Mouse (Mus musculus): ENCODE data around the gene Rnf151. TPM values are rescaled to one million over a fixed set of nuclear protein-coding genes. Genes with fewer than 3 reads are reported as not detected.

Gene Rnf151
- polyA plus RNA-seq, 1 experiment from 2014 or later = 0.36 TPM

DNA sequence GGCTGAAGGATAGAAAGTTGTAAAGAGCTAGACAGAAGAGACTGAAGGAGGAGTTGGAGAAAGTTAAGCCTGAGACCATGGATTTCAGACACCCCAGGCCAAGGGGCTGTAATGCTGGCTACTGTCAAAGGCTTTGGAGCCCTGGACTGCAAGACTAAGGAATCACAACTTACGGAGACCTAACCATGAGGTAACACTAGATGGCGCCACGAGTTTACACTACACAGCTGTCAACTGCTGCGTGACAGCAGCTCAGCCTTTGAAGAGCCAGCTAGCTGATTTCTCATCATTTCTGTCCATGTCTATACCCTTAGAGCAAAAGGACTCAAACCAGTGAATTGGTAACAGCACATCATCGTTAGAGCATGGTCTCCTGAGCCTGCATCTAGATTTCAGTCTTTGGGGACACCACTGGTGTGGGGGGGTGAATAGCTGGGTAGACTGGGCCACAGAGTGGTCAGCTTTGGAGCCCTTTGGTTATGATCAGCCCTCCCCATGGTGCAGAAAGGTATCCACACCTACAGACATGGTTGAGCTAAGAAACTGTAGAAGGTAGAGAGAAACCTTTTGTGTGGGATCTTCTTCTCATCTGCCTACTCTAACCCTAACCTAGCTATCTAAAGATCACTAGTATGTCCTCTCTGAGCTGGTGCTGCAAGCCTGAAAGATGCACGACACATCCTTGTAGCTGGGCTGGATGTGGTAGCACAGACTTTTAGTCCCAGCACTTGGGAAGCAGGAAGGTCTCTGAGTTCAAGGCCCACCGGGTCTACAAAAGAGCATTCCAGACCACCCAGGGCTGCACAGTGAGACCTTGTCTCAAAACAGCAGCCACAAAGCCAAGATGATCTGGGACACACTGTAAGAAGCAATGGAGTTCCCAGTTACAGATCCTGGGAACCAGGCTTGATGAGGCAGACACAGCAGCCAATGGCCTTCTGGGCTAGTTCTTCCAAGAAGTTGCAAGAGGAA is 27.9 kb upstream of the Rnf151 start:
- 18% methylated on average over 7 of the region's 7 CpGs for WGBS
- Histone ChIP-seq H3K9ac (ENCODE audit: low read length) (no peak overlapping the region), H3K4me3 (ENCODE audit: low read depth, low read length) (no peak overlapping the region), H3K4me1 (replicated peaks; ENCODE audit: control insufficient read depth, insufficient read depth, low read length) (no peaks in the 10 kb centered on the region), H3K4me2 (ENCODE audit: low read depth, low read length, severe bottlenecking) (no peak overlapping the region), H3K27me3 (ENCODE audit: control insufficient read depth, insufficient read depth, low read length) (peaks cover 3% of the 10 kb centered on the region), H3K36me3 (ENCODE audit: control insufficient read depth, insufficient read depth, low read length) (no peaks in the 10 kb centered on the region), H3K27ac (ENCODE audit: low read depth, low read length) (no peak overlapping the region), H3K9me3 (ENCODE audit: control insufficient read depth, low read length) (no peaks in the 10 kb centered on the region)
- ATAC-seq (replicated peaks; ENCODE audit: low FRiP score) (peak; percentile 77), DNase-seq (ENCODE audit: low spot score) (peak; percentile 88)

DNA sequence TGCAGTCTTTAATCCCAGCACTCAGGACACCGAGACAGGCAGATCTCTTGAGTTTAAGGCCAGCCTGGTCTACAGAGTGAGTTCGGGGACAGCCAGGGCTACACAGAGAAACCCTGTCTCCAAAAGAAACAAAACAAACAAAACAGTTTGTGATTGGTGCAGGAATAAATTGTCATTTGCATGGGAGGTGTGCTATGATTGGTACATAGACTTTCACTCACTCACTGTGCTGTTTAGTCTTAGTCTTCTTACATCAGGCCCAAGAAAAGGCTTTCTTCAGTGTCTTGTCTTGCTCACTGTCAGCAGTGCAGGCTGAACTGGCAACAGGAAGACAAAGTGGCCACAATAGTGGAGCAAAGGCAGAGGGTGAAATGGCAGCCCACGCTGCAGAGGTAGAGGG is 26.5 kb upstream of the Rnf151 start:
- H3K9me3 ChIP-seq (ENCODE audit: control insufficient read depth, low read length) = no peaks in the 10 kb centered on the region
- no peak overlapping the region for H3K9ac ChIP-seq (ENCODE audit: low read length)
- no peak overlapping the region for H3K4me3 ChIP-seq (ENCODE audit: low read depth, low read length)
- no peaks in the 10 kb centered on the region for H3K4me1 ChIP-seq (replicated peaks; ENCODE audit: control insufficient read depth, insufficient read depth, low read length)
- 78% methylated on average over 3 of the region's 3 CpGs for WGBS
- no peak overlapping the region for H3K27ac ChIP-seq (ENCODE audit: low read depth, low read length)
- H3K4me2 ChIP-seq (ENCODE audit: low read depth, low read length, severe bottlenecking) = no peak overlapping the region
- no peaks in the 10 kb centered on the region for H3K36me3 ChIP-seq (ENCODE audit: control insufficient read depth, insufficient read depth, low read length)
- DNase-seq (ENCODE audit: low spot score) = no peak
- no peak for ATAC-seq (replicated peaks; ENCODE audit: low FRiP score)
- no peaks in the 10 kb centered on the region for H3K27me3 ChIP-seq (ENCODE audit: control insufficient read depth, insufficient read depth, low read length)

DNA sequence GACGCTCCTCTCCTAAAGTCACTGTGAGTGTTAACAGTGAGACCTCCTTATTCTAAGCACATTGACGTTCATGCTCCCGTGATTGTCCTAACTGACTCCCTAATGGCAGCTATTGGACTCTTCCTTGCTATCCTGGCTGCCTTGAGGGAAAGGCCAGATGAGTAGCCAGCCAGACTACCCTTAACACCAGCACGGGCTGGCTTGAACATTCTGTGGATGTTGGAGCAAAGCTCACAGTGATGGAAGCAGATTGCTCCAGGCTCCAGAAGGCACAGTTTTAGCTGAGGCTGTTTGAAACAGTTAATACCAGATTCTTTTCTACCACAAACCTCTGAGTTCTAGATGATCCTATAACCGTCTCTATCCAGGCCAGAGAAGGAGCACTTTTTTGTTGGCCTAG is 26.0 kb upstream of the Rnf151 start:
- Histone ChIP-seq H3K27me3 (ENCODE audit: control insufficient read depth, insufficient read depth, low read length) (no peaks in the 10 kb centered on the region), H3K4me3 (ENCODE audit: low read depth, low read length) (no peak overlapping the region), H3K4me1 (replicated peaks; ENCODE audit: control insufficient read depth, insufficient read depth, low read length) (no peaks in the 10 kb centered on the region), H3K4me2 (ENCODE audit: low read depth, low read length, severe bottlenecking) (no peak overlapping the region), H3K27ac (ENCODE audit: low read depth, low read length) (no peak overlapping the region), H3K9me3 (ENCODE audit: control insufficient read depth, low read length) (no peaks in the 10 kb centered on the region), H3K9ac (ENCODE audit: low read length) (no peak overlapping the region), H3K36me3 (ENCODE audit: control insufficient read depth, insufficient read depth, low read length) (no peaks in the 10 kb centered on the region)
- 77% methylated on average over 5 of the region's 5 CpGs for WGBS
- ATAC-seq (replicated peaks; ENCODE audit: low FRiP score) = no peak
- DNase-seq (ENCODE audit: low spot score) = no peak

DNA sequence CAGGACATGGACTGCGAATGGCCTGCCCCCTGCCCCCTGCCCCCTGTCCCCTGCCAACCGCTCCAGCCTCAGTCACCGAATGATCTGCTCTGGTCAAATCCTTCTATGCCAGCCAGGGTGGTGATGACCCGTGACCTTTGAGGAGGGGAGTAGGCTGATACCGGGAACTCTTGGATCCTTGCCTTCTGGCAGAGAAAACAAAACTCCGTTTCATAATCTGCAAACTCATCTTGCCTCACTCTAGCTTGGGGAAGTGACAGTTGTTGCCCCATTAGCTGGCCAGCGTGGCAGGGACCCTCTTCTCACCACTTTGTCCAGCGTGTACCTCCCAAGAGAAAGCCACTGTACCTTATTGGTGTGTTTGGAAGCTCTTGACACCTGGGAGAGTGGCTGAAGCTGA is 24.4 kb upstream of the Rnf151 start:
- H3K9me3 ChIP-seq (ENCODE audit: control insufficient read depth, low read length) = no peaks in the 10 kb centered on the region
- no peaks in the 10 kb centered on the region for H3K27me3 ChIP-seq (ENCODE audit: control insufficient read depth, insufficient read depth, low read length)
- no peak overlapping the region for H3K27ac ChIP-seq (ENCODE audit: low read depth, low read length)
- 86% methylated on average over 8 of the region's 8 CpGs for WGBS
- no peak overlapping the region for H3K9ac ChIP-seq (ENCODE audit: low read length)
- DNase-seq (ENCODE audit: low spot score) = no peak
- no peaks in the 10 kb centered on the region for H3K36me3 ChIP-seq (ENCODE audit: control insufficient read depth, insufficient read depth, low read length)
- peaks cover under 1% of the 10 kb centered on the region; the same call in 1 of the 2 replicates for H3K4me1 ChIP-seq (replicated peaks; ENCODE audit: control insufficient read depth, insufficient read depth, low read length)
- H3K4me2 ChIP-seq (ENCODE audit: low read depth, low read length, severe bottlenecking) = no peak overlapping the region
- no peak overlapping the region for H3K4me3 ChIP-seq (ENCODE audit: low read depth, low read length)
- ATAC-seq (replicated peaks; ENCODE audit: low FRiP score) = no peak

DNA sequence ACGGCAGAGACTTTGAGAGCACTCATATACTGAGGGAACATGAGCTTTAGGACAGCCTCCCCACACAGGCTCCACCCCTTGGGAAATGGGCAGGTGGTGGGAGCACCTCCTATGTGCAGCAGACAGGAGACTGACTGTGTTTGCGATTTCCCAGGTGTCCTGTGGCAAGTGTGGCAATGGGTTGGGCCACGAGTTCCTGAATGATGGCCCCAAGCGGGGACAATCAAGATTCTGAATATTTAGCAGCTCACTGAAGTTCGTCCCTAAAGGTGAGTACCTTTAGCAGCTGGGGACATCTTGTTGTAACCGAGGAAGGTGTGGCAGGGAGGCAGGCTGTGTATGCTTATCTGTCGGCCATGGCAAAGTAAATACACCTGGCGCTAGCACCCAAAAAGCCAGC is 22.1 kb upstream of the Rnf151 start:
- H3K27ac ChIP-seq (ENCODE audit: low read depth, low read length) = no peak overlapping the region
- peaks cover 9% of the 10 kb centered on the region; the same call in 1 of the 2 replicates for H3K4me1 ChIP-seq (replicated peaks; ENCODE audit: control insufficient read depth, insufficient read depth, low read length)
- H3K4me3 ChIP-seq (ENCODE audit: low read depth, low read length) = no peak overlapping the region
- H3K36me3 ChIP-seq (ENCODE audit: control insufficient read depth, insufficient read depth, low read length) = no peaks in the 10 kb centered on the region
- no peak overlapping the region for H3K4me2 ChIP-seq (ENCODE audit: low read depth, low read length, severe bottlenecking)
- WGBS = 85% methylated on average over 8 of the region's 8 CpGs
- H3K9me3 ChIP-seq (ENCODE audit: control insufficient read depth, low read length) = no peaks in the 10 kb centered on the region
- ATAC-seq (replicated peaks; ENCODE audit: low FRiP score) (no peak), DNase-seq (ENCODE audit: low spot score) (no peak)
- H3K9ac ChIP-seq (ENCODE audit: low read length) = no peak overlapping the region
- H3K27me3 ChIP-seq (ENCODE audit: control insufficient read depth, insufficient read depth, low read length) = no peaks in the 10 kb centered on the region

DNA sequence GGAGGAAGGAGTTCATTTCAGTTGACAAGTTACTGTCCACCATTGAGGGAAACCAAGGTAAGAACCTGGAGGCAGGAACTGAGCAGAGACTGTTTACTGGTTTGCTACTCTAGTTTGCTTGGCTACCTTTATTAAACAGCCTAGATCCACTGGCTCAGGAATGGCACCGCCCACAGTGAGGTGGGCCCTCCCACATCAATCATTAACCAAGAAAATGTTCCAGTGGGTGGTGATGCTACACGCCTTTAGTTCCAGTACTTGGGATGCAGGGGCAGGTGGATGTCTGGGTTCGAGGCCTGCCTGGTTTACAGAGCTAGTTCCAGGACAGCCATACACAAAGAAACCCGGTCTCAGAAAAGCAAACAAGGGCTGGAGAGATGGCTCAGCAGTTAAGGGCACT is 20.4 kb upstream of the Rnf151 start:
- DNase-seq (ENCODE audit: low spot score) (no peak), ATAC-seq (replicated peaks; ENCODE audit: low FRiP score) (no peak)
- Histone ChIP-seq H3K27me3 (ENCODE audit: control insufficient read depth, insufficient read depth, low read length) (no peaks in the 10 kb centered on the region), H3K4me1 (replicated peaks; ENCODE audit: control insufficient read depth, insufficient read depth, low read length) (peaks cover 9% of the 10 kb centered on the region; the same call in 1 of the 2 replicates), H3K9me3 (ENCODE audit: control insufficient read depth, low read length) (no peaks in the 10 kb centered on the region), H3K4me3 (ENCODE audit: low read depth, low read length) (no peak overlapping the region), H3K4me2 (ENCODE audit: low read depth, low read length, severe bottlenecking) (no peak overlapping the region), H3K9ac (ENCODE audit: low read length) (no peak overlapping the region), H3K36me3 (ENCODE audit: control insufficient read depth, insufficient read depth, low read length) (no peaks in the 10 kb centered on the region), H3K27ac (ENCODE audit: low read depth, low read length) (no peak overlapping the region)
- 87% methylated on average over 4 of the region's 4 CpGs for WGBS

DNA sequence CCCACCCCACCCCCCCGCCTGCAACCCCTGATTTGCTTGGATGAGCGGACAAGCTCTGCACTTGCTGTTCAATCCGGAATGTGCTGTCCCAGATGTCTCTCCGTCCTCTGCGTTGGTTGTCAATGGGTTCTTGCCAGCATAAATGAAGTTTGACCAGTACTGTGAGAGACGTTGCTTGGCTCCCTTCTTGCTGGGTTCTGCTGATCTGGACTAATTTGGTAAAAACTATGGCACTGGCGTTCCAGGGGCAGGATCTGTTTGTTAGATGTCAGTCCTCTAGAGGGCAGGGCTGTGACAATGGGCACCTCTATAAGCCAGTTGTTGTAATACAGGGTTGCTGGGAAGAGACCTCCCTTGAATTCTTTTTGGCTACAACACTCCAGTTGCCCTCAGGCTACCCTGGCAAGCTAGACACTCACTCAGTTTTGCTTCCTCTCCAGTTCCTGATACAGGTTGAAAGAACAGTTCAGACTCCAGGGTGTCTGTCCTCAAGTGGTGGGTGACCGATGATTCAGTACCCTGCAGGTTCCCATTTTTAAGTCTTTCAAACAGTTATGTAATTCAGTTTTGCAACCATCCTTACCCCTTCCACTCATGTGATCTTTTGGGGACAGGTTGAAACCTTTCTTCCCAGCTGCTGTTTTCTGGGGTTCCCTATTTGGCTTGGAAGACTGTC is 19.4 kb upstream of the Rnf151 start:
- H3K27ac ChIP-seq (ENCODE audit: low read depth, low read length) = no peak overlapping the region
- no peak for ATAC-seq (replicated peaks; ENCODE audit: low FRiP score)

DNA sequence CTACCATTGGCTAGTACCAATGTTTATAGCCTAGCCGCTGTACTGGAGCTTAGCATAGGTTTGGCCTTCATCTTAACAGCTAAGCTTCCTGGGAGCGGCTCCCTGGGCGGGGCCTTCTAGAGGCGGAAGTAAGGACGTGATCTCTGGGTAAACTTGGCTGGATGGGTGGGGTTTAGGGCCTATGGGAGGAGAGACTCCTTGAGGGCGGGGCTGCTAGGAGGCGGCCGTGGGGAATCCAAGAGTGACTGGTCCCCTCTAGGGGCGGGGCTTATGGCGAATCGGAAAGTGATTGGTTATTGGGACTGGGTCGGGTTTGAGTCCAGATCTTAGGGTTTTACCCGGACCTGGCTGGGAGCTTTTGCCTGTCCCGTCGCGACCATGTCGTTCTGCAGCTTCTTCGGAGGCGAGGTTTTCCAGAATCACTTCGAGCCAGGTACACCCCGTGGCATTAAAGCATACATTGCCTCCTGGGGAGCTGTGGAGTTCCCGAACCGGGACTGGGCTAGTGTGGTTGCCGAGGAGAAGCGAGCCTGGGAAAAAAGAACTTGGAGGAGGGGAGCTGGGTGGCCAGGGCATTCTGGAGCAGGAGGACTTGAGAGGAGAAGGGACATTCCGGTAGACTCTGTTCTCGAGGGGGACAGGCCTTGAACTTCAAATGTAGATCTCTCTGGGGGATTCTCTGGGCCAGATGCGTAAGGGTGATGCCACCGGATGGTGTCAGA is 18.6 kb upstream of the Rnf151 start, which contains the start of gene Msrb1:
Gene Msrb1, plus strand, starts transcription at position 313 of the 722 bp plus-strand sequence.
- H3K4me2 ChIP-seq (ENCODE audit: low read depth, low read length, severe bottlenecking) = peak within 1 kb of the TSS; percentile 81
- no peak within 1 kb of the TSS for H3K27ac ChIP-seq (ENCODE audit: low read depth, low read length)
- no peaks in the 10 kb centered on the region for H3K9me3 ChIP-seq (ENCODE audit: control insufficient read depth, low read length)
- peak; percentile 97 for ATAC-seq (replicated peaks; ENCODE audit: low FRiP score)
- no peaks in the 10 kb centered on the region for H3K36me3 ChIP-seq (ENCODE audit: control insufficient read depth, insufficient read depth, low read length)
- H3K4me3 ChIP-seq (ENCODE audit: low read depth, low read length) = peak within 1 kb of the TSS; percentile 55
- H3K9ac ChIP-seq (ENCODE audit: low read length) = peak within 1 kb of the TSS; percentile 61
- DNase-seq (ENCODE audit: low spot score) = peak; percentile 95
- no peaks in the 10 kb centered on the region for H3K27me3 ChIP-seq (ENCODE audit: control insufficient read depth, insufficient read depth, low read length)
- H3K4me1 ChIP-seq (replicated peaks; ENCODE audit: control insufficient read depth, insufficient read depth, low read length) = peaks cover 9% of the 10 kb centered on the region; the same call in 1 of the 2 replicates
- WGBS = 2% methylated on average over 29 of the region's 29 CpGs

More for the DNA sequence above, 19.4 kb upstream of the Rnf151 start:
- no peaks in the 10 kb centered on the region for H3K27me3 ChIP-seq (ENCODE audit: control insufficient read depth, insufficient read depth, low read length)
- H3K4me3 ChIP-seq (ENCODE audit: low read depth, low read length) = peak overlapping the region; percentile 55
- H3K9me3 ChIP-seq (ENCODE audit: control insufficient read depth, low read length) = no peaks in the 10 kb centered on the region
- no peaks in the 10 kb centered on the region for H3K36me3 ChIP-seq (ENCODE audit: control insufficient read depth, insufficient read depth, low read length)
- H3K9ac ChIP-seq (ENCODE audit: low read length) = peak overlapping the region; percentile 61; the same call in 1 of the 2 replicates
- H3K4me2 ChIP-seq (ENCODE audit: low read depth, low read length, severe bottlenecking) = peak overlapping the region; percentile 81
- H3K4me1 ChIP-seq (replicated peaks; ENCODE audit: control insufficient read depth, insufficient read depth, low read length) = peaks cover 9% of the 10 kb centered on the region; the same call in 1 of the 2 replicates
- DNase-seq (ENCODE audit: low spot score) = no peak
- WGBS = 24% methylated on average over 8 of the region's 8 CpGs
